Mouse (Mus musculus) lung, embryonic 15.5 days (tissue): ENCODE measurements at regions not wholly inside any gene's neighbourhood (a gene's known extent, or its start where the extent isn't known, plus 50 kb on each side); places are given as distances from the start of the nearest gene placed in this dataset.

Source experiments
- ATAC-seq: fragments of 200-750 bp; cut with Nextera tagmentation; 2 replicates; pipeline ENCODE4 v1.8.0; 2017; ENCODE audit warnings: moderate number of reproducible peaks, borderline replicate concordance; ENCODE audit not compliant: low FRiP score, low TSS enrichment; ENCODE audit errors: extremely low read depth
- H3K27ac ChIP-seq: fragments of 300-500 bp; sonication (generic); 2 replicates; pipeline ENCODE4 v1.5.1; 2015; ENCODE audit warnings: moderate library complexity, mild to moderate bottlenecking, inconsistent platforms
- H3K27me3 ChIP-seq: fragments of 300-500 bp; sonication (generic); 2 replicates; pipeline ENCODE4 v1.6.1; 2015; ENCODE audit warnings: inconsistent platforms
- H3K36me3 ChIP-seq: fragments of 300-500 bp; sonication (generic); 2 replicates; pipeline ENCODE4 v1.6.1; 2015; ENCODE audit warnings: inconsistent platforms
- H3K4me1 ChIP-seq: fragments of 300-500 bp; sonication (generic); 2 replicates; pipeline ENCODE4 v1.6.1; 2015; ENCODE audit warnings: inconsistent platforms
- H3K4me2 ChIP-seq: fragments of 300-500 bp; sonication (generic); 2 replicates; pipeline ENCODE4 v1.6.1; 2015; ENCODE audit warnings: inconsistent platforms, mild to moderate bottlenecking, moderate library complexity
- H3K4me3 ChIP-seq: fragments of 300-500 bp; sonication (generic); 2 replicates; pipeline ENCODE4 v1.5.1; 2015; ENCODE audit warnings: mild to moderate bottlenecking, inconsistent platforms
- H3K9ac ChIP-seq: fragments of 300-500 bp; sonication (generic); 2 replicates; pipeline ENCODE4 v1.6.1; 2015; ENCODE audit warnings: inconsistent platforms
- H3K9me3 ChIP-seq: fragments of 300-500 bp; sonication (generic); 2 replicates; pipeline ENCODE4 v1.6.1; 2016; ENCODE audit warnings: inconsistent platforms
- WGBS: fragments of 180-500 bp; shearing (Covaris S2); methylation state at CpG from one replicate; pipeline ENCODE4 v1.1.7; 2015; 5-methylcytosine and 5-hydroxymethylcytosine counted together

DNA sequence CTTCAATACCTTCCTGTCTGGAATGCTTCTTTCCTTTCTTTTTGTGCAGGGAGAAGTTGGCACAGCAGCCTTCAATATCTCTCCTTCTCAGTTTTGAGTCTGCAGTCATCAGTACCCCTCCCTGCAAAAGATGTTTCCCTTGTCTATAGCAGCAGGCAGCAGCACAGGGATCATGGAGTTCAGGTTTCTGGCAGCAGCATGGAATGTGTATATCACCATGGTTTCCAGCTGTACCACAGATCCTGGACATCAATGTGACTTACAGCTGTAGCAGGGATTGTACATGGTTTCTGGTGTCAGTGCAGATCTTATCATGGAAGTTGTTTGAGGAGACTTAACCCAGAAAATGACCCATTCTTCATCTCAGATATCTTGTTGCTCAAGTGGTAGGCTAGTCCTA, 331.7 kb downstream of the Bmp2 start:
- H3K9ac ChIP-seq = no peak overlapping the region
- H3K4me3 ChIP-seq = no peak overlapping the region
- no peaks in the 10 kb centered on the region for H3K27me3 ChIP-seq
- H3K36me3 ChIP-seq = no peaks in the 10 kb centered on the region
- no peaks in the 10 kb centered on the region for H3K9me3 ChIP-seq
- no peak overlapping the region for H3K27ac ChIP-seq
- no peak for ATAC-seq
- H3K4me1 ChIP-seq = no peaks in the 10 kb centered on the region
- H3K4me2 ChIP-seq = no peak overlapping the region

DNA sequence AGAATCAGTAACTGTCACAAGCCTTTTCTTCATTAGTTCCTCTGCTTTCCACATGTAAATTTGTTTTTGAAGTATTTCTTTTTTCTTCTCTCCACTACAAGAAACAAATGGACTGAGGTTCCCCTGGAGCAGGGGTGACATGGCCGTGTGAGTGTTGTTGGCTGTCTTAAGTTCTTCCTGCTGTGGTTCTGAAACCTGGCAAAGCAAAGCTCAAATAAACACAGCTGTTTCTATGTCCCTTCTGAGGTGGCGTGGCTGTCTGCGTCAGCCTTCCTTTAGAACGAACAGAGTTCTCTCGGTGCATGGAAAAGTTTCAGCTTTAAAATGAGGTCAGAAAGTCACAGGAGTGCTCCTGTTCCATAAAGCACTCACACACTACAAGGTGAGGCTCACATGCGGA, 354.3 kb downstream of the Bmp2 start:
- H3K27ac ChIP-seq = no peak overlapping the region
- H3K36me3 ChIP-seq = no peaks in the 10 kb centered on the region
- no peaks in the 10 kb centered on the region for H3K4me1 ChIP-seq
- H3K4me2 ChIP-seq = no peak overlapping the region
- WGBS = 32% methylated on average over 6 of the region's 6 CpGs
- no peaks in the 10 kb centered on the region for H3K9me3 ChIP-seq
- no peak; the same call in 1 of the 2 replicates for ATAC-seq
- no peaks in the 10 kb centered on the region for H3K27me3 ChIP-seq
- no peak overlapping the region for H3K9ac ChIP-seq
- H3K4me3 ChIP-seq = no peak overlapping the region
